Mouse (Mus musculus) layer of hippocampus, adult 11-12 months (tissue): ENCODE measurements around the gene Xrcc4.
A peak's percentile ranks its signal among the peaks of the same experiment; 100 is the strongest.

Experiments used
- DNase-seq: peaks from one replicate; pipeline ENCODE4 v3.0.0; 2022; ENCODE audit warnings: low spot score

Gene Xrcc4

DNA sequence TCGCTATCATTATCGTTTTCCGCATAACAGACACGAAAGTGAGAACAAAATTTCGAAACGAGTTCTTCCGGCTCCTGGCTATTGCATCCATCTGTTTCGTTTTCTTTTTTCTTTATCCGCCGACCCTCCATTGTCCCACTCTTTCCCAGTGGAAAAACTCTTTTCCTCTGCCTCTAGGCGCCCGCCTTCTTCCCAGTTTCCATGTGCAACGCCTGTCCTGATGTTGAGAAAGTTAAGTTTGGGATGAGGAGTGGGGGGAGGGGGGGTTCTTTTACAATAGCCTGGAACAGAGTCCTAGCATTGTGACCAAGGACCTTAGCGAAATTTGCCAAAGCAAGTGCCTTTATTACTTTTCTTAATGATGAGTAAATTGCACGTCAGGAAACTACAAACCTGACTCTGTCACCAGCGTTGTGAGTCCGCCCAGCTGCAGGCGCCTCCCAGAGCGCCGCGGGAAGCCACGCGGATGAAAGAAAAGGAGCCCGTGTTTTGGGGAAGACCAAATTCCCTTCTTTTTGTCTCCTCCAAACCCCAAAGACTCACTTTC lies 349.6 kb downstream of the Xrcc4 start:
- DNase-seq, result no peak

DNA sequence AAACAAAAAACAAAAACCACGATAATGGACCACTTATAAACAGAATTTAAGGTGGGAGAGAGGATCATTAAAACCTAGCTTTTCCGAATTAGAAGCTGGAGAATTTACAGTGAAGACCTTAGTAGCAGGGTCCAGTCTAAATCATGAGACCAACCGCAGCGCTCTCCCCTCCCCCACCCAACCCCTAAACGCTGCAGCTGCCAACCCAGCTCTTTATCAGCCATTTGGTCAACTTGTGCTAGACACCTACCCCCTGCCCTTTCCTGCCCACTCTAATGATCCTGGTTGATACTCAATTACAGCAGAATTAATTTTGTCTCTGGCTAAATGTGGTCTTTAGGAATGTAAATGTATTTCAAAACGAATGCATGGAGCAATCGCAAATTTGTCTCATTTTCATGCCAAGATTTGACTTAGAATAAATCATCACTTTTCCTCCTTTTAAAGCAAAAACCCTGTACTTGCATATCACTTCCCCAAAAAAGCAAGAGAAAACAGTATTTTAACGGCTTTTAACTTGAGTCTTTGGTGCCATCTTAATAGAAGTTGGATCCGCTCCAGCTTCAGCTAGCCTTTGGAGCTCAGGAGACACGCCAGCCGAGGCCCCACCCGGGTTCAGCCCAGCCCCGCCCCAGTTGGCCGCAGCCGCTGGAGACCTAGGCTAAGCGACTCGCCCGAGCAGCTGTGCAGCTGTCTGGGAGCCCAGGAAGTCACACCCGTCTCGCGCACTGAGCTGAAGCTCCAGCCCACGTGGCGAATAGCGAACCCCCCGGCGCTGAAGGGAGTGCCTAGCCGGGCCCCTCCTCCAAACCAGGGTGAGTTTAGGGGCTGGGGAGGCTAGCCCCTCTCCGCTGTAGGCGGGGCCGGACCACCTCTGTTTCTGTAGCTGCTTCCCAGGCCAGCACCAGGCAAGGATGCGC lies 350.4 kb downstream of the Xrcc4 start:
- peak; percentile 33 for DNase-seq

DNA sequence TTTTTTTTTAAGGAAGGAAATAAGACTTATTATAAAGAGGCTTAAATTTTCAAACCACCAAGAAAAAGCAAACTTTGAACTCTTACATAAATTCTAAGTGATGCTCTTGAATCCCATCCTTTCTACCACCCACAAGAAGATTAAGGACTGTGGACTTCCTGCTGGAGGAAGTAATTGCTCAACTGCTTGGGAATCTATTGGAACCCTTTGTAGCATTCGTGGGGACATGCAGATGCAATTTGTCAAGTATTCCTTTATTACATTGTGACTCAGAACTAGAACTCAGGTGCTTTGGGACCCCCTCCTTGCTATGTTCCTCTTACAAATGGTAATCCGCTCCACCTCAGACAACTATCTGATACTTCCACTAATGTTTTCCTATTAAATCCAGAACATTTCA lies 351.1 kb downstream of the Xrcc4 start:
- no peak for DNase-seq

DNA sequence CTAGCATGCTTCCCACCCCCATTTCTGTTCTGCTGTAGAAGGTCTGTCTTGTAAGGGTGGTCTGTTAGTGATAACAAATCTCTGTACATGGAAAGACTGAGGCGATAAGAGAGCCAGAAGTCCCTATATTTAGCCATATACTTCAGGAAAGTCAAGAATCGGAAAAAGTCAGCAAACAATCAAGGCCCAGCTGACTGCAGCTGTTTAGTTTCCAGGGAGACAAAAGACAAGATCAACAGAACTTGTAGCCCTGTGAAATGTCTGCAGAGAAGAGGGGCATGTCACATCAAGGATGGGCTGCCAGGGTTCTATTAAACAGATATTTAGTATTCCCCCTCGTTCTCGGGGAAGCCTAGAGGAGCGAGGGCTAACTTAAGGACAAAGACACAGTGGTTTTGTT lies 354.3 kb downstream of the Xrcc4 start:
- no peak for DNase-seq

DNA sequence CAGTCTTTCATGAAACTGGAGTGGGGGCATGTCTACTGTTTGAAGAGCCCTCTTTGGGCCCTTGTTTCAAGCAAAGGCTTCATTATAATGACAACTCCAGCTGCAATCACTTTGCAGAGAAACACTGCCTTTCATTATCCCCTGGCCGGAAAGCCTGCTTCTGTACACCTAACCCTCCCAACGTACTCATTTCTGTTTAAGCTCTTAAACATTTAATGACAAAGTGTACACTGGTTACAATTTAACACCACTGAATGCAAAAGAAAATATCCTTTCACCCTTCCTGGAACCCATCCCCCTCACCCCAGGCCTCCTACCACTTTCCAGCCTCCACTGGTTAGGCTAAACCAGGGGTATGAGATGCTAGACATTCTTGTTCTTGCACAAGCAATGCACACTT lies 362.9 kb downstream of the Xrcc4 start:
- DNase-seq, result no peak
